Mouse (Mus musculus) thymus, postnatal 10 days (tissue): Measurements from ENCODE around the gene Bmf.

ENCODE experiments used
- DNase-seq, 2 experiments: peaks; one replicate each; pipeline ENCODE4 v3.0.0; 2021; ENCODE audit warnings: low spot score in 2 of 2

Gene Bmf

DNA sequence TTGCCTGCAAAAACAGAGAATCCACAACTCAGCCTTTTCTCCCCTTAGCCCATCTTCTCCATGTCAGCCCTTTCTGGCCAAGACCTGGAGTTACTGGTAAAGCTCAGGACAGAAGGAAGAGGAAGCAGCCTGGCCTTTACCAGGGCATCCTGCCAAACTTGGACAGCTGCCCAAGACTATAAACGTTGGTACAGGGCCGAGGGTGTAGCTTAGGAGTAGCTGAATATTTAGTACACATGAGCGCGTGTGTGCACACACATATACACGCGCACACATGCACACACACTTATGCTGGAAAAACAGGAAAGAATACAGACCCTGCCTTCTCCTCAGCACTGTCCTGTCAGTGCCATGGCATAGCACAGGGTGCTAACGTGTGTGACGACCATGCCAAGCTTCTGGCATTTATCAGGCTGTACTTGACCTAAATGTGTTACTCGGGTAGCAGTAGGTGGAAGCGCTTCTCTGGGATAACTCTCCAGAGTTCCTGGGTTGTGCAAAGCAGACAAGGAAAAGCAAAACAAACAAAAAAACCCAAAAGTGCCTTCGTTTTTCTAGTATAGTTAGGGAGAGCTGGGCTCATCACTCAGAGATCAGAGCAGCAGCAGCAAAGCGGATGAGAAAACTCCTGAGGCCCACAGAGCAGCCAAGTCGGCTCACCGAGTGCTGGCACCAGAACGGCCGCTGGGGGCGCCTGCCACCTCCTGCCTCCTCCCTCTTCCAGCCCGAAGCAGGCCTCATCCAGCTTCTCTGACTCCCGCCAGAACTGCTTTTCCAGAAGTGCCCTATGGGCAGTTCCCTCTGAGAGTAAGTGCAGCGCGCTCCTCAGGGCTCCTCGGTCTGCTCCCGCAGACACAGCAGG is 4.0 kb downstream of the Bmf start:
- DNase-seq: peak; percentile 86 to 93

DNA sequence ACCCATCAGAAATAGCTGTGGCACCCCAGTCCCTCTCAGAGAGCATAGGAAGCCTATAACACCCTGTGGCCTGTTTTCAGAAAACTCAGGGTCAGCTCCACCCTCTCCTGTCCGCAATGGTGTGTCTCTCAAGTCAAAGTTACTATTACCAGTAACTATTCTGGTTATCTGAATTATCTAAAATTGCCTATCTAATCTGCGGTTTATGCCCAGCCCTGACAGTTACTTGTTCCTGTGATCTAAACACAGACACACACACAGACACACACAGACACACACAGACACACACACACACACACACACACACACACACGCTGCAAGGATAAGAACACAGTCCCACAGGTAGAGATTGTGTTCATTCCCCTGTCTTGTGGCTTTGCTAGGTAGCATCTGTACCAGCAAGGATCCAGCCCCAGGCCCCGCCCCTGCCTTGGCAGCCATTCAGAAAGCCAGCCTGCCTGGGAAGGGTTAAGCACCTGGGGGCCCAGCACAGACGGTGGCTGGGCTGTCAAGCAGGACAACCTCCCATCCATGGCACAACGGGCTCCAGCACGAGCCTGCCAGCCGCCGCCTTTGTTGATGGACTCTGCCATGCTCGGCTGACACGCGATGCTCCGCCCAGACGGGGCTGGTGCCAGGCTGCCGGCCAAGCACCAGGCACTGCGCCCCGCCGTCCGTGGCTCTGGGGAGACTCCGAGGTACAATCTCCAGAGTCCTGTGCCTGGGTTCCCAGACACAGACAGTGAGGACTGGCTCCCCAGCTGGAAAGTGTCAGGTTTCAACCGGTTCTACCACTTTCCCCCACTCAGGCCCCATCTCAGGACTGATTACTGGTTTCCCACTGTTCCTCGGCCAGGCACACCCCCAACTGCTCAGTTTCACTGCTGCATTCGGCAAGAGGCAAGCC is 5.3 kb downstream of the Bmf start:
- DNase-seq: peak; percentile 76 to 80

- no peak for DNase-seq
Observed at GRCm38 (mm10) chr2:118542971-118543573, 6.4 kb downstream of the Bmf start.

DNA sequence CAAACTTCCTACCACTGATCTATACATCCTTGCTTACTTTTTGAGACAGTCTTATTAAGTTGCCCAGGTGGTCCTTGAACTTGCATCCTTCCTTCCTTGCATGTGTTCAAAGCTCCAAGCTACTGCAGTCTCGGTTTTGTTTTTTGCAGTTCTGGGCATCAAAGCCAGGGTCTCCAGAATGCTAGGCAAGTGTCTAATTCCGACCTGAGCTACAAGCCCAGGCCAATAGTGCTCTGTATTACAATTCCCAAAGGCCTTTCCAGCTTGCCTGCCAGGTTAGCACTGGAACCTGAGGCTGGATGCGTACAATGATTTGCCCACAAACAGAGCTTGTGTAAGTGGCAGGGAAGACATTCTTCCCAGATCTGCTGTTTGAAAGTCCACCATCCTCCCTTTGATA is 7.8 kb downstream of the Bmf start:
- DNase-seq: no peak

- peak; percentile 40 to 50 for DNase-seq
Observed at GRCm38 (mm10) chr2:118540691-118541117, 8.8 kb downstream of the Bmf start.

DNA sequence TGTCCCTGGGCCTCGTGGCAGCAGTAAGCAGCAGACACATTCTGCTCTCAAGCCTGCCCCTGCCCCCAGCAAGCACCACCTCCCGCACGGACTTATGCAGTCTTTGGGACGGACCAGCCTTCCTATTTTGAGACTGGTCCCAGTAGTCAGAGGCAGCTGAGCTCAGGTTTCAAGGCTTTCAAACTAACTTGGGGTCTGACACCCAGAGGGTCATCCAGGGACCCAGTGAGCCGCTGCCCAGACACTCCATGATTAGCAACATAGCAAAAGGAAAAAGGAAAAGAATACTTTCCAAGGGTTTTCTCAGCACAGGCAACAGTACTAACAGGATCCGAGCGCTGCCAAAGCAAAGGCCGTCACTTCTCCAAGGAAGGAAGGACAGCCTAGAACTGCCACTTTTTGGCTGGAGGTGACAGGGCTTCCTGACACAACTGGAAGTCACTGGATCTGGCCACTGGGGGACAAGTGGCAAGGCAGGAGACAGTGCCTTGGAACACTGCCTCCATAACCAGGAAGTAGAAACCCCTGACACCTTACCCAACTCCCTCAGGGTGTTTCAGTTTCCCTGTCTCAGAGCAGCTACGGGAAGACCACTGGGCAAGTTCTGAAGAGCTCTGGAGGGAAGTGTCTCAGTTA is 9.5 kb downstream of the Bmf start:
- DNase-seq: no peak

DNA sequence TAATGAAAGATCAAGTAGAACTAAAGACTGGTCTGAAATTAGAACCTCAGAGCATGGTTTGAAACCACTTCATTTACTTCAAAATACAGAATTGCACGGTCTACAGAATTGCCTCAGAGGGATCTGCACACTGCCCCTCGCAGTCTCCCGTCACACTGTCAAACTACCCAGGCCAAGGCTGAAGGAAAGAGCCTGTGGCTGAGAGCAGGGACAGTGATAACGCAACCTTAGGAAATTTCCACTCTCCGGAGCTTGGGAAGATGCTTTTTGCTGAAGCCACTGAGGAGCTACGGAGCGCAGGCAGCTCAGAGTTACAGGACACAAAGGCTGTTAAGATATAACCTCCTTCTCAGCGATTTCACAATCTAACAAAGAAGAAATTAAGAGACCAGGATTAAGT is 10.4 kb downstream of the Bmf start:
- no peak for DNase-seq

GRCm38 (mm10) chr2:118537226-118537625 is 12.3 kb downstream of the Bmf start:
- DNase-seq: no peak

- no peak for DNase-seq
Observed at GRCm38 (mm10) chr2:118536553-118536952, 12.9 kb downstream of the Bmf start.

DNA sequence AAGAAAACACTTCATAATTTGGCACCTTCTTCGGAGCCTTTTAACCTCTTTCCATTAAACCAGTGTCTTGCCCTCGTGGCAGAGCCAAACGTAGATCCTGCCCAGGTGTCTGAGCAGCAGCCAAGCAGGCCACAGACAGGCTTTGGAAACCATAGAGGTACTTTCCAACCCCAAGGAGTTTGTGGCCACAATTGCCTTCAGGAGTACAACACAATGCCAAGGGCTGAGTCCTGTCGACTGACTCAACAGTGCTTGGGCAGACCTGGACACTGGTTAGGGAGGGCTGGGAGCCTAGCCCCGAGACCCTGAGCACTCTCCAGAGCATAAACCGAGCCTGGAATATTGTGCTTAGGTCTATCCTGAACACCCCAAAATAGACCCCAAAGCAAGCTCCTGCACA is 13.4 kb downstream of the Bmf start:
- no peak for DNase-seq

- no peak for DNase-seq
Observed at GRCm38 (mm10) chr2:118533969-118534368, 15.5 kb downstream of the Bmf start.

GRCm38 (mm10) chr2:118532855-118533675 is 16.4 kb downstream of the Bmf start:
- no peak for DNase-seq

- DNase-seq: no peak
Observed at GRCm38 (mm10) chr2:118532401-118532800, 17.1 kb downstream of the Bmf start.

DNA sequence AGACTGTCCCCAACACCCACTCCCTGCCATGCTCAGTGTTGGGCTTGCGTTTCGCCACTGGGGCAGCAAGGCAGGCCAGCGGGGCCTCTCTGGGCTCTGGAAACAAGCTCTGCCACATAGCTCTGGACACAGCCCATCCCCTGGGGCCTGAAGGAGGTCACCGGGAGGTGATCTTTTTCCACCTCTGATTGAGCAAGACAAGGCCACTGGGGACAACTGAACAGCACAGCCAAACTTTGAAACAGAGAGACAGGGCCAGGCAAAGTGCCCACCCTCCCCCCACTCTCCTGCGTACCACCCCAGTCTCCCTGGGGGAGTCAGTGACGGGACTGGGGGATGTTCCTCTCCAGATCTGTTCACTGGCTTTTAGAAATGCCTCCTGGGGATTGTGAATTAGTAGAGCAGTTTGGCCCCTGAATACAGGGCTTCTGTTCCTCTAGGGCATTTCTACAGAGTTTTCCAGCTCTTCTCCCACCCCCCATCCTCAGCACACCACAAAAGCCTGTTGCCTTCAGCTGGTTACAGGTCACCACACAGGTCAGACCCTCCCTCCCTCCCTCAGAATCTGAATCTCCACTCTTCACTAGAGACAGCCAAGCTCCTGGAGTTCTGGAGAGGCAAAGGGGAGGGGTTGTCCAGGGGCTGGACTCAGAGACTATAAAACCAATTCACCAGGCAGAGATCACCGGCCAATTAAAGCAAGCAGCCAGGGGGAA is 19.9 kb downstream of the Bmf start:
- no peak for DNase-seq

- DNase-seq: no peak
Observed at GRCm38 (mm10) chr2:118526545-118526944, 22.9 kb downstream of the Bmf start.

GRCm38 (mm10) chr2:118524811-118525210 is 24.7 kb downstream of the Bmf start:
- no peak for DNase-seq

- DNase-seq: no peak
Observed at GRCm38 (mm10) chr2:118523163-118523730, 26.2 kb downstream of the Bmf start.

- DNase-seq: no peak
Observed at GRCm38 (mm10) chr2:118522265-118522664, 27.2 kb downstream of the Bmf start.

DNA sequence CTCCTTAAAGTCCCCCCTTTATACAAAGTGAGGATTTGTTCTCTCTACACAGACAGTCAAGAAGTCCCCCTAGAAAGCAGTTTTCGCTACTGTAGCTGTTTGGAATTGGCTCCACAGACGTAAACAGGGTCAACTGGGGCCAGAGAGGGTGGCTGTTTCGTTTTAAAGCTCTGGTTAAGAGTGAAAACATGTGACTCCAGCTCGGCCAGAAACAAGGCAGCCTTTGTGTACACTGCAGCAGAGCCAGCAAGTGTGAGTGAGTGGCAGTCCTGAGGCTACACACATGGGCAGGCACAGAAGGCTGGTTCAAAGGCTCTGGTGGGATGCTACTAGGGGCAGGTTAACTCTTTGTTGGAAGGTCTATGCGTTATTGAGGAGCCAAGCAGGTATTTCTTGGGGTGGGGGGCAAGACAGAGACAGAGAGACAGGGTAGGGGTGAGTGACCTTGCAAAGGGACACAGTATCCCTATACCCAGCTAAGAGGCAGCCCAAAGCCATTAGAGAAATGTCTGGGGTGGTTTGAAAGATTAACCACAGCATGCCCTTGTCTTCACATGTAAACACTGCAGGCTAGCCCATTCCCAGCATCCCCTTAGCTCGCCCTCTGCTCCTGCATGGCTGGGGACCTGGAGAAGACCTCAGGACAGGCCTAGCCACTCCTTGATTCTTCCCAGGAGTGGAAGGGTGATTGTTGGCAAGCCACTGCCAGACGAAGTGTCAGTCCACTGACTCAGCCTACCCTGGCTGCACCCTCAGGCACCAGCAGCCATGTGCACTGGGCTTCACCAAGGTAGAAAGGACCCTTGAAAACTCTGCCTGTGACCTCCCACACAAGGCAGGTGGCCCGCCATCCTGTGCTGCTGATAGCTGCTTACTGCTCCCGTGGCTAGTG is 29.2 kb downstream of the Bmf start:
- no peak for DNase-seq
